Mouse (Mus musculus) adrenal gland, postnatal 25 days (tissue): ENCODE data around the gene Cul4a. TPM values are rescaled to one million over a fixed set of nuclear protein-coding genes. Genes with fewer than 3 reads are reported as not detected.
A peak's percentile ranks its signal among the peaks of the same experiment; 100 is the strongest.
"Not testable (repeated sequence)": the region's sequence is repeated elsewhere in the genome, so short reads cannot be mapped to it uniquely, and the experiment has no call there.

ENCODE experiments used
- DNase-seq: peaks from one replicate; pipeline ENCODE4 v3.0.0; 2021; ENCODE audit warnings: mixed read lengths
- long read RNA-seq: library from polyadenylated mRNA; stranded (forward); transcript quantifications from one replicate; pipeline ENCODE4 v2.0.0, GENCODE M21; 2021
- total RNA-seq: library from RNA; stranded (reverse); gene quantifications from 2 replicates; pipeline ENCODE4 v1.2.3, GENCODE M21; 2021

Cul4a gene
- 153 and 195 TPM in 2 replicates for total RNA-seq
- long read RNA-seq, transcript Cul4a-201 (20 exons, 3,728 nt) = major isoform, 182 of 237 reads
- long read RNA-seq, partial matches to known transcripts = 34 of 237 reads
- long read RNA-seq, other reads (novel, unspliced or antisense) = 21 of 237 reads

DNA sequence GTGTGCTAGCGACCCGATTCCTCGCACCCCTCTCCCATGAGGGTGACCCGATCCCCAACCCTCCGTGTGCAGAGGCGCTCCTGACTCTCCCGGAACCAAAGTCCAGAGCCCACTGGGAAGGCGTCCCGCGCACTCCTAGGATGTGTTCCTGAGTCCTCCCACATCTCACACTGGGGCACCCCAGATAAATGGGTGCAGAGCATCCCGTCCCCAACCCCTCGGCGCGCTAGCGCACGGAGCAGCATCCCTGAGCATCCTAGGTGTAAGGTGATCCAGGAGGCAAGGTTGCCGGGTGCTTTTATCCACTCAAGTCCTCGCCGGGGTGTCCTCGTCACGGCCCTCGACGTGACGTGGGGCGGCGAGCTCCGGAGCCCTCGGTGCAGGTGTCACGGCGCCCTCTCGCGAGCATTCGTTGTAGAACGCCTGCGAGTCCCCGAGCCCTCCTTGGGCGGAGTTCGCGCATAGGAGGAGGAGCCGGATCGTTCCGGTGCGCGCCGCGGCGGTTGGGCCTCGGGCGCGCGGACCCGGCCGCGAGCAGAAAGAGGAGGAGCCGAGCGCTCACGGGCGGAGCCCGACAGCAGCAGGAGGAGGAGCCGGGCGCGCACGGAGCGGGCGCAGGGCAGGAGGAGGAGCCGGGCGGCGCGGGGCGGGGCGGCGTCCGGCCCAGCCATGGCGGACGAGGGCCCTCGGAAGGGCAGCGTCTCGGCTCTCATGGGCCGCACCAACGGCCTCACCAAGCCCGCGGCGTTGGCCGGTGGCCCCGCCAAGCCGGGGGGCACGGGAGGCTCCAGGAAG, at the start of gene Cul4a, which contains the start of gene Pcid2:
TSS of gene Cul4a (plus strand) at position 535 of the 795 bp plus-strand sequence.
TSS of gene Pcid2 (minus strand) at position 373 of the 795 bp plus-strand sequence.
- DNase-seq = peak; percentile 97

DNA sequence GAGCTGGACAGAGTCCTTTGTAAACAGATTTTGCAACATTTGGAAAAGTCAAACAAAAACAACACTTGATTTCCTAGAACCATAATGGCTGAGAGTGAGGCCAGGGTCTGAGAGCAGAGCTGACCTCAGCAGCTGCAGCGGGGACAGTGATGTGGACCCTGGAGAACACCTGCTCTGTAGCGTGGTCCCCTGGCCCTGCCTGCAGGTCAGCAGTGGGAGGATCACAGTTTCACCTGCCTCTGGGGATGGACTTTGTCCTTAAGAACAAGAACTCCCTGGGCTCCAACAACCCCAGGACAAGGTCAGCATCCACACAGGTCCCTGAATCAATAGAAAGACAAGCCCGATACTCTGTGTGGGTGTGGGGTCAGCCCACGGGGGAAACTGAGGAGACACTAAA, 48.1 kb upstream of the Cul4a start:
- no peak for DNase-seq

DNA sequence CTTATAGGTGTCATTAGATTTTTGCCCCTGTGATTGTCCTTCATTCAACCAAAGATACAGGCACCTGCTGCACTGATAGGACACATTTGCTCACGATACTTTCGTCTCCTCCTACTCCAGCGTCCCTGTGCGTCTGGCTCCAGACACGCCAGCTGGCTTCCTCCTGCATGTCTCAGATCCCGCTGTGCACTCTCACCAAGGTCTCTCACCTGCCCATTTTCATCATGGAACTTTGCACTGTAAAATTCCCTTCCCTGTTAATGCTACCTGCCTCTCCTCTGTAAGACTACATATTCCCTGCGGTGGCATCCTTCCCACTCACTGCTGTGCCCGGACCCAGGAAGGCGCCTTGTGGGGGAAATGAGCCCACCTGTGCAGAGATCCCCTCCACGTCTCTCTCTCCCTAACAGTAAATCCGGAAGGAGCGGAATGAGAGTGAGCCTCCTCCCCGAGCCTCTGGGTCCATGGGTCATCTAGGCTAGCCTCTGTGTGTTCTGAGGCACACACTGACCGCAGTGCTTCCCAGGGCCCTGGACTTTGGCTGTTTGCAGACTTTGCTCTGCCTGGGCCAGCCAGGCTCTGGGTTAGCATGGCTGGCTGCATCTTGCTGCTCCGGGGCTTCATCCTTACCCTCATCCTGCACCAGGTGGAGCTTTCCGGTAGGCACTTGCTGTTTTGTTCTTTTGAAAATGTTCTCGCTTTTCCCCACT, 44.8 kb upstream of the Cul4a start, which contains the start of gene Proz:
TSS of gene Proz (plus strand) at position 474 of the 710 bp plus-strand sequence.
- no peak for DNase-seq

DNA sequence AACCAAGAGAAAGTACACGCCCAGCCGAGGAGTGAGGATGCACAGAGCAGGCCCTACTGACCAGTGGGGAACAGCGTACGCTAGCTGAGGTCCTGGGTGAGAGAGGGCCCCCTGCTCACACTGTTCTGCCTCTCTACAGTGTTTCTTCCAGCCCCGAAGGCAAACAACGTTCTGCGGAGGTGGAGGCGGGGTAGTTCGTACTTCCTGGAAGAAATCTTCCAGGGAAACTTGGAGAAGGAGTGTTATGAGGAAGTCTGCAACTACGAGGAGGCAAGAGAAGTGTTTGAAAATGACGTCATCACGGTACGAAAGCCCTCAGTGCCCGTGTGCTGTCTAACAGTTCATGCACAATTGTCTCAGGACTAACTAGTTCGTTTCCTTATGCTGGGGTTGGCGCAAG, 42.3 kb upstream of the Cul4a start:
- DNase-seq = no peak

DNA sequence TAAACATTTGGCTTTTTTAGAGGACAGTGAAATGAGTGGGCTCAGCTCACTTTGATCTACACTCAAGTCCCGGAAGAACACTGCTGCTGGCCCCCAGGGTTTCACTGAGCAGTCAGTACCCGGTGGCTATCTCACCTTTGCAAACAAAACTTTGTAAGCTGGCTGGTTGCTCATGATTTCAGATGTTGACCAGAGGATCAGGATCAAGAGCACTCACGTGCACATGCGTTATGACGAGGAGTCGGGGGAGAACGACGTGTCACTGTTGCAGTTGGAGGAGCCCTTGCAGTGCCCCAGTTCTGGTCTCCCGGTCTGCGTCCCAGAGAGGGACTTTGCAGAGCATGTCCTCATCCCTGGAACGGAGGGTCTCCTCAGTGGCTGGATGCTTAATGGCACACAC, 32.2 kb upstream of the Cul4a start:
- DNase-seq = no peak

DNA sequence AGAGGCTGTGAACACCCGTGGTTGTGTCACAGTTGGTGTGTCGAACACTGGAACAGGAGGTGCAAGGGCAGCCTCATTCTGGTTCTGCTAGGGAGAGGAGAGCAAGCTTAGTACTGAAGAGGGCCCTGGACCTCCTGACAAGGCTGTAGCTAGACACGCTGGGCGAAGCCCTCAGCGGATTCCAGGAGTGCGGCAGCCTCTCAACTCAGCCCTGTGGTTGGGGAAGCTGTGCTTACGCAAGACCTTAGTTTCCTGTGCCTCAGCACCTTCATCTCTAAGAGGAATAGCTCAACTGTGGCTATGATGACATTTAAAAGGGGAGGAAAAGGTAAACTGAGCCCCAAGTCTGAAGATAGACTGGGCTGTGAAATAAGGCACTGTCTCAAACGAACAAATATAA, 30.4 kb upstream of the Cul4a start:
- no peak for DNase-seq

DNA sequence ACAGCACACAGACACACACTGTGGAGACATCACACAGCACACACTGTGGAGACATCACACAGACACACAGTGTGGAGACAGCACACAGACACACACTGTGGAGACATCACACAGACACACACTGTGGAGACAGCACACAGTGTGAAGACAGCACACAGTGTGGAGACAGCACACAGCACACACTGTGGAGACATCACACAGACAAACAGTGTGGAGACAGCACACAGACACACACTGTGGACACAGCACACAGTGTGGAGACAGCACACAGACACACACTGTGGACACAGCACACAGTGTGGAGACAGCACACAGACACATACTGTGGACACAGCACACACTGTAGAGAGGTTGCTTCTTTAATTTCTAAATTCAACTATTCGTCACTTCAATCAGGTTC, 29.8 kb upstream of the Cul4a start:
- not testable (repeated sequence) for DNase-seq

DNA sequence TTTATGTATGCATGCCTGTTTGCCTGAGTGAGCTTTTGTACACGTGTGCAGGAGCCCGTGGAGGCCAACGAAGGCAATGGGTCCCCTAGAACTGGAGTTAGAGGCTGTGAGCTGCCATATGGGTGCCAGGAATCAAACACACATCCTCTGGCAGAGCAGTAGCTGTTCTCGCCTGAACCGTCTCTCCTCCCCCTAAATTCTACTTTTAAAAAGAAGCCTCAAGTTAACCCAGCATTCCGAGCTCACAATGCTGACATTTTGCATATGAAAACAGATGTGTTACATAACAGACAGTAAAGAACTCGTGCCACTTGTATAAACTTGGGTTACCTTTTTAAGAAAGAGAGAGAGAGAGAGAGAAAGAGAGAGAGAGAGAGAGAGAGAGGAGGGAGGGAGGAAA, 27.9 kb upstream of the Cul4a start:
- DNase-seq = no peak

DNA sequence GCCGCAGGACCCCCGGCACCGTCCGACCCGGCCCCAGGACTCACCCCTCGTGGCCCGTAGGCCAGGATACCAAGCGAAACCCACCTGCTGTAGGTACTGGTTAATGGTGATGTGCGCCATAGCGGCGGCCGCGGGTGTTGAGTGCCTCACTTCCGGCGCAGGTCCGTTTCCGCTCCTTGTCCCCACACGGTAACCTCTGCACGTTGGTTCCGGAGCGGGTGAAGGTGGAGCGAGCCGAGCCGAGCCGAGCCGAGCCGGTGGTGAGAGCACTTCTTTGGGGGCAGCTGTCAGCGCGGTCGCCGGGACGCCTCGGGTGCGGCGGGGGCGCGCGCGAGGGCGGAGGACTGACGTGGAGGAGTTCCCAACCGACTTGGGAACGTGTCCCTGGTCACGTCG, 732 bp upstream of the Cul4a start:
- DNase-seq = peak; percentile 92

DNA sequence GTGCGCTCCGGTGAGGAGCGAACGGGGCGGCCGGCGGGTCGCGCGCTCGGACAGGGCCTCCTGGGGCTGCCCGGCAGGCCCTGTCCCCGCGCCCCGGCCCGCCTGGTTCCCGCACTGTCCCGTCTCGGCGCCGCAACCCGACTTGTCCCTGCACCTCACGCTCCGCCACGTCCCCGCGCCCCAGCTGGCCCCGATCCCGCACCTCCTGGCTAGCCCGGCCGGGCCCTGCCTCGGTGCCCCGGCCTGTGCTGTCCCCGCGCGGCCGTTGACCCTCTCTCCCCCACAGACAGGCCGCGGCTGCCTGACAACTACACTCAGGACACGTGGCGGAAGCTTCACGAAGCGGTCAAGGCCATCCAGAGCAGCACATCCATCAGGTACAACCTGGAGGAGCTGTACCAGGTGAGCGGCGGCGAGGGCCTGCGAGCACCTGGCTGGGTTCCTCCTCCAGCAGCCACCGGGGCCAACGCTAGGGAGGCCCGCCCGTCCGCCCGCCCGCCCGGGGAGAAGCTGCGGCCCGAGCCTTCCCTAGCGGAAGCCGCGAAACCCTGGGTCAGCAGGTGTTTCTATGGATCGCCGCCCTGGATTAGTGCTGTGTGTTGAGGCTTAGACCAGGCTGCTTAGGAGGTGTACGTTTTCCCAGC, 609 bp downstream of the Cul4a start:
- no peak for DNase-seq

DNA sequence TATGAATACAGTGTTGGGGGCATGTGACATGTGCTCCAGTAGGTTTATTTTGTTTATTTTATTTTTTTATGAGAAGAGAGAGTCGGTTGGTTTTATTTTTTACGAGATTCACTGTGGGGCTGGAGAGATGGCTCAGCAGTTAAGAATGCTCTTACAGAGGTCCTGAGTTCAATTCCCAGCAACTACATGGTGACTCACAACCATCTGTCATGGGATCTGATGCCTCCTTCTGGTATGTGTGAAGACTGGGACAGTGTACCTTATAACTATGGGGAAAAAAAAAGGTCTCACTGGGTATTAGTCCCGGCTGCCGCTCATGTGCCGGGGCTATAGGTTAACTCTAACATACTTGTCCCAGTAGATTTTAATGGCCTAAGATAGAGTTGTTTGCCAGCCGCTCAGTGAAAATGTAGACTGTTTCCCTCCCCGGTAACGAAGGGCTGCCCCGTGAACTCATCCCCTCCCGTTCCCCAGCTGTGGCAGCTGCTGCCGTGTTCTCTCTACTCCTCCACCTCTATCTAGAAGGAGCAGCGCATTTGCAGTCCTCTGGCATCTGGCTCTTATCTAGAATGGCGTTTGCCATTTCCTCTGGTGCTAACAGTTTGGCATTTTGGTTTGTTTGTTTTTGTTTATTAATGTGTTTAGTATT, 2.7 kb downstream of the Cul4a start:
- DNase-seq = no peak

DNA sequence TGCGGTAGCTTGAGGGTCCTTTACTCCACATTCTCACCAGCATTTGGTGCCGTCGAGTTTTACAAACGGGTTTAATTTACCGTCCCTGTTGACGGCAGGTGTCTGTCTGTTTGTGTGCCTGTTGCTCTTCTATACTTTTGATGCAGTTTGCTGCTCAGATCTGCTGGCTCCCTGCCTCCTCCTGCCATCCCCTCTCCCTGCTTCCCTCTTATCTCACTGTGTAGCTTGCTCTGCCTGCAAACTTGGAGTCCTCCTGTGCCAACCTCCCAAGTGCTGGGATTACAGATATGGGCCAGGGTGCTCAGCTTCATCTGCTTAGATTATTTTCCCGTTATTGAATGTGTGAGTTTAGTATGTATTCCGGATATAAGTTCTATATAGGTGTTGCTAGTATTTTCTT, 3.5 kb downstream of the Cul4a start:
- DNase-seq = no peak

DNA sequence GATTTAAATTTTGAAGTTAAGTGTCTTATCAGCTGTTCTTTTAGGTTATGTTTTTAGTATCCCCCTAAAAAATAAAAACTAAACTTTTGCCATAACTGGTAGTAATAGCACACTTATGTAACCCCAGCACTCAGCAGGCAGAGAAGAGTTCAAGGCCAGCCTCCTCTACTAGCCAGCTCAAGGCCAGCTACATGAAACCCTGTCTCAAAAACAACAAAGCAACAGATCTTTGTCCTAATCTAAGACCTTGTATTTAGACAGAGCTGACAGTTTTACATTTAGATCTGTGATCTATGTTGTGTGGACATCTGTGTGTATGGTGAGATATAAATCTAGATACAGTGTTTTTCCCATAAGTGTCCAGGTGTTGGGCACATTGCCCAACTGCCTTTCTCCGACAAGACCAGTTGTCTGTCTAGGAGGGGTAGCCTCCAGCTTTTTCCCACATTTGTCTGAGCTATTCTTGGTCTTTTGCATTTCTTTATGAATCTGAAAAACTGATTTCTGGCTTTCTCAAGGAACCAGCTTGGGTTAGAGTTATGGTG, 4.1 kb downstream of the Cul4a start:
- DNase-seq = no peak

DNA sequence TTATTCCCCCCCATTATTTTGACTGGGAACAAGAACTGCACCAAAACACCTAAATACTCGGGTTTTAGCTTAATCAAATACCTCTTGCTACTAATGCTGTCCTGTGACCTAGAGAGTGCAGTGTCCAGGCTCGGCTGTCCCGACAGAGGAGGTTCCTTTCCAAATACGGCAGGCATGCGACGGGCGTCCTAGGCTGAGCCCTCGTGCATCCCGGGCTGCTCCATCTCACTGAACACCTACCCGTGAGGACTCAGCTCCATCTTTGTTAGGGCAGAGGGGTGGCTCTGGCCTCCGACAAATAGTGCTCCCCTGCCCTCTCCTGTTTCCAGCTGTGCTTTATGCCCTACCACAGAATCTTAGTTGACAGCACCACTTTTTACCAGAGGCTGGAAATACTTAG, 6.5 kb downstream of the Cul4a start:
- DNase-seq = no peak

DNA sequence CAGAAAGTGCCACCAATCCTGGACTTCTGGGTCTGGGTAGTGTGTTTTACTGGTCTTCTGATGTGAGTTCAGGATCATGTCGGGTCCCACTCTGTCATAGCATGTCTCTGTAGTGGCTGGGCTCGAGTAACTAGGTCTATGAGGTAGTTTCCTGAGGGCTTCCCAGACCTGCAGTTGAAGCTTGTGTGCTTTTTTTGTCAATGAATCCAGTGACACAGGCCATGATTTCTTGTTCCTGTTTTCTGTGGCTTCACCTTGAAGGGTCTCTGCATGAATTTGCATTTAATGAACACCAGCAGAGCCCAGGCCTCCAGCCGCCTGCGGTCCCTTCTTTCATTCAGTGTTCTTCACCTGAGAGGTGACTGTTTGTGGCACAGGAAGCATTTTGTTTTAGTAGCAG, 7.8 kb downstream of the Cul4a start:
- no peak for DNase-seq

DNA sequence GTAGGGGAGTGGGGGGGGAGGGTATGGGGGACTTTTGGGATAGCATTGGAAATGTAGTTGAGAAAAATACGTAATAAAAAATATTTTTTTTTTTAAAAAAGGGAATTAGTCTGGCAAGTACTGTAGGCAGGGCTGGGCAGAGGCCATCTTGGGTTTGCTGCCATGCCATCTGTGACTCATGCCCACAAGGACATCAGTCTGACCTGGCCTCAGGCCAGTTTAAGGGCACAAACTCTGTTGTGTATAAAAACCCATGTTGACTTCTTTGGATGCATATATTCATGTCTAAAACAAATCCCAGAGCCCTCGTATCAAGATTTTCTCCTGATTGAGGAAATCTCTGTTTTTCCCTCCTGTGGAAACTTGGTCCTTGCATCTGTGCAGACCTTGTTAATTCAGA, 11.7 kb downstream of the Cul4a start:
- DNase-seq = peak; percentile 69

DNA sequence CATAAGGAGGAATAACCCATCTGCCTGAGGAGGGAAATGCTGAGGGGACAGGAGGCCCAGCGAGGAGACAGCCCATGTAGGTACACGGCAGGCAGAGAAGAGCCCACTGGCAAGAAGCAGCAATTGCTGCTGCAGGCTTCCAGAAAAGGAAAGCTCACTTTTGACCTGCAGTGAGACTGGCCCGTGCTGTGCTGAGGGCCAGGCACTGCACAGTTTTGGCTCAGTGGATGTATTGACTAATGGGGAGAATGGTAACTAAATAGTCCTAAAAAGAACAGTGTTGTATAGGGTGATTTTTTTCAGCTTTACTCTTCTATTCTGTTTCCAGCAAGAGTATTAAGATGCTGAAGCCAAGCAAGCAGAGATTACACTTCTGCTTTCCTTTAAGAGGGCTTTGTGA, 13.1 kb downstream of the Cul4a start:
- no peak for DNase-seq

DNA sequence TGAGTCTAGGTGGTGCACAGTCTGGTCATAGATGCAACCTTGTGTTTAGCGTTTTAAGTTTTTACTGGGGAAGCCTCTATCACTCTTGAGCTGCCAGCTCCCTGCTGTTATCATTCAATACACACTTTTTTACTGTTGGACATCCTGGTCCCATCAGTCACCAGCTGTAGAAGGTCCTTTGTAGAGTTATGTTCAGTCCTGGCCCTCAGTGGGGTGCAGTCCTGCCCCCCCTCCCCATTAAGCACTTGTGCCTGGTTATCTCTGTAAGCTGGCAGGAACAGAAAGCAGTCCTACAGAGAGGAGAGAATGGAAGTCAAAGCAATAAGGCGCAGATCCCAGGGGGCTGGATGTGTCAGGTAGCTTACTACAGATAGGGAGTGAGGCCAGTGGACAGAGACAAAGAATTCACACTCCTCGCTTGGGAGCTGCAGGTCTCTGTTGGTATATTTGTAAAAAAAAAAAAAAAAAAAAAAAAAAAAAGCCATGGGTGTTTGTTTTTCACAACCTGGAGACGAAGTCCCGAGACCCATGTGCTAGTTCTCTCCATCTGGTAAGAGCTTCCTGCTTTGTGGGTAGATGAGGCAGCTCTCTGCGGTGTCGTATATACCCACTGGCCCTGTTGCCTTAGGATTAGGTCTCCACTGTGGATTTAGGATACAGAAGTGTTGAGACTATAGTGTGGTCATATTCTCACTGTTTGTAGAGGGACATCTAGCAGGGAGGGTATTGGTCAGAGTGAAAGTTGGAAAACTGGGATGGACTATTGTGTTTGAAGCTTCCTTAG, 15.7 kb downstream of the Cul4a start:
- DNase-seq = no peak

DNA sequence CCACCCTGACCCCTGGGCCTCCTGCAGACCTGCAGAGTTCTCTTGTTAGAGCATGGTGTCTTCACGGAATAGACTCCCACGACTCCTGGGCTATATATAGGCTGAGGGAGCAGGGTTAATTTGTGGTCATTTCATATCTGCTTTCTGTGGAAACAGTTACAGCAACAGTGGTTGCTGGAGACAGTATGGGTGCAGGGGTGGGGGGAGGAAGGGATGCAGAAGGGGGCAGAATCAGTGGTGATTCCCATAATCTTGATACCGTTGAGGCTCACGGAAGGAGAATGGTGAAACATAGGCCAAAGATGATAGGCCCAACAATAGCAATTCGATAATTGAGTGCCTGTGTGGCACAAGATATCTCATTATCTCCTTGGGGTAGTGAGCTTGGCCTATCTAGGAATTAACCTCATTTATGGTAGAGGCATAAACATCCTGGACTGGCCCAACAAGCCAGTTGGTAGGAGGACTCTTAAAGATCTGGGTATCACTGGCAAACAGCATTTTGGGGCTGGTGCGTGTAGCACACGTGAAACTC, 17.5 kb downstream of the Cul4a start:
- no peak for DNase-seq

DNA sequence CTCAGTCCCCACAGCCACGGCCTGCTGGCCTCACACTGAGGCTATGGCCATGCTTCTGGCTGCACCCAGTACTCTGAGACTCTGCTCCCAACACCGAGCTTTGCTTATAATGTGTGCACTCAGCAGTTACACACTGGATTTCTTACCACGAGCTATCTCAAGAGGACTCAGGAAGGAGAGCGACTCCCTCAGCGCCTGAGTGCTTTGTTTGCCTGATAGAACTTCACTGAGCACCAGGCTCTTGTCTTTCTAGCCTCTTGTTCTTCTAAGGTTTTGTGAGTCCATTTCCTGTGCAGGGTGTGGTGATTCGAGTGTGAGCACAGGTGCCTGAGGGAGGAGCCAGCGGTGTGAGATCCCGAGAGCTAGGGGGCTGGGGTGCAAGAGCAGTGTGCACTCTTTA, 19.5 kb downstream of the Cul4a start:
- DNase-seq = no peak

DNA sequence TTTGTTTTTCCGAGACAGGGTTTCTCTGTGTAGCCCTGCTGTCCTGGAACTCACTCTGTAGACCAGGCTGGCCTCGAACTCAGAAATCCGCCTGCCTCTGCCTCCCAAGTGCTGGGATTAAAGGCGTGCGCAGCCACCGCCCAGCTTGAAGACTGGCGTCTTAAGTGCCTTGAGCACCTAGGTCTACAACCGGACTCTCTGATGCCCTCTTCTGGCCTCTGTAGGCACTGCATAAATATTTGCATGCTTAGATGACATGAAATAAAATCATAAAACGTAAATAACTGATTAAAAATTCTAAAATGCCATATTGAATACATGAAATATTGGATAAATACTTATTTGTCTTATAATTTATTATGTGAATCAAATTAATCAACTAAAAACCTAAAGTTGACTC, 26.8 kb downstream of the Cul4a start:
- DNase-seq = peak; percentile 50
